Mouse (Mus musculus) intestine, postnatal 0 days (tissue): ENCODE data around the gene Mapkap1. TPM values are rescaled to one million over a fixed set of nuclear protein-coding genes. Genes with fewer than 3 reads are reported as not detected.
A peak's percentile ranks its signal among the peaks of the same experiment; 100 is the strongest.

Experiments
- ATAC-seq: fragments of 200-750 bp; cut with Nextera tagmentation; 2 replicates; pipeline ENCODE4 v1.8.0; 2017; ENCODE audit warnings: mild to moderate bottlenecking, moderate TSS enrichment, moderate library complexity
- H3K27ac ChIP-seq: fragments of 300-500 bp; sonication (generic); 2 replicates; pipeline ENCODE4 v1.5.1; 2014; ENCODE audit warnings: mild to moderate bottlenecking, low read depth, low read length, moderate library complexity
- H3K27me3 ChIP-seq: fragments of 300-500 bp; sonication (generic); replicated peaks from 2 replicates; pipeline ENCODE4 v1.6.1; 2014; ENCODE audit warnings: low read length, mixed read lengths; ENCODE audit not compliant: control insufficient read depth, insufficient read depth
- H3K36me3 ChIP-seq: fragments of 300-500 bp; sonication (generic); 2 replicates; pipeline ENCODE4 v1.6.1; 2014; ENCODE audit warnings: mild to moderate bottlenecking, moderate library complexity; ENCODE audit not compliant: control insufficient read depth, insufficient read depth
- H3K4me1 ChIP-seq: fragments of 300-500 bp; sonication (generic); replicated peaks from 2 replicates; pipeline ENCODE4 v1.6.1; 2014; ENCODE audit warnings: antibody characterized with exemption, low read length, mixed read lengths; ENCODE audit not compliant: control insufficient read depth, insufficient read depth
- H3K4me2 ChIP-seq: fragments of 300-500 bp; sonication (generic); replicated peaks from 2 replicates; pipeline ENCODE4 v1.6.1; 2014; ENCODE audit warnings: low read depth, mild to moderate bottlenecking, moderate library complexity
- H3K4me3 ChIP-seq: fragments of 300-500 bp; sonication (generic); 2 replicates; pipeline ENCODE4 v1.5.1; 2014; ENCODE audit warnings: low read depth, low read length
- H3K9ac ChIP-seq: fragments of 300-500 bp; sonication (generic); 2 replicates; pipeline ENCODE4 v1.6.1; 2014; ENCODE audit warnings: mild to moderate bottlenecking, low read depth, low read length
- H3K9me3 ChIP-seq: fragments of 300-500 bp; sonication (generic); 2 replicates; pipeline ENCODE4 v1.6.1; 2016; ENCODE audit warnings: mixed run types; ENCODE audit not compliant: control insufficient read depth
- CTCF ChIP-seq: sonication (generic); IDR thresholded peaks from 2 replicates; pipeline ENCODE4 v1.5.1; 2016; ENCODE audit warnings: low read depth, mild to moderate bottlenecking, control low read depth, antibody characterized with exemption, moderate library complexity
- WGBS: fragments of 180-500 bp; shearing (Covaris S2); extraction: QIAGEN DNeasy Blood & Tissue Kit; methylation state at CpG from one replicate; pipeline ENCODE4 v1.1.7; 2014; 5-methylcytosine and 5-hydroxymethylcytosine counted together
- polyA plus RNA-seq: library from polyadenylated mRNA; unstranded; fragments of >200 nt; fragmentation: Nextera tagmentation; extraction: Ambion mirVana; gene quantifications from 2 replicates; pipeline ENCODE4 v1.2.1, GENCODE M21; 2015

The Mapkap1 gene
- polyA plus RNA-seq, 1 experiment from 2014 or later: 73.0 TPM

GRCm38 (mm10) chr2:34630445-34630844, 223.9 kb downstream of the Mapkap1 start:
- H3K4me2 ChIP-seq: no peak overlapping the region
- 85% methylated on average over 6 of the region's 6 CpGs for WGBS
- H3K9me3 ChIP-seq: no peaks in the 10 kb centered on the region
- TF ChIP-seq CTCF: no peak
- ATAC-seq: no peak
- H3K36me3 ChIP-seq: peaks cover 3% of the 10 kb centered on the region; the same call in 1 of the 2 replicates
- no peak overlapping the region for H3K9ac ChIP-seq
- no peaks in the 10 kb centered on the region for H3K4me1 ChIP-seq
- no peaks in the 10 kb centered on the region for H3K27me3 ChIP-seq
- H3K4me3 ChIP-seq: no peak overlapping the region
- no peak overlapping the region for H3K27ac ChIP-seq

DNA sequence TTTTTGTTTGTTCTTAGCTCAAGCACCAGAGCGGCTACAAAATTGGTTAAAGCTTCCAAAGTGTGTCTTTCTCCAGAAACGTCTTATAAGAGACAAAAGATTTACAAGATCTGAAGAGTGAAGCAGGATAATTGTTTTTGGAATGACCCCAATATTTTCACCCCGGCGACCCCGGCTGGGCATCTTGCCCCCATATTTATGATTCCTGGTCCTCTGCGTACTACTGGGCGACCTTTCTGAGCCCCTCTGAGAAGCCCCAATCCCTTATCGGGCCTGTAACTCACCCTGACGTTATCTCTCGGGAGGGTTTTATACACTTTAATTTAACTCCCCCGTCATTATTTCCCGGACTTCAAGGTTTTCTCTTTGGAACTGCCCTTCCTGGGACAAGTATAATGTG, 225.5 kb downstream of the Mapkap1 start:
- H3K4me1 ChIP-seq: no peaks in the 10 kb centered on the region
- no peak overlapping the region for H3K4me2 ChIP-seq
- TF ChIP-seq CTCF: no peak
- 62% methylated on average over 12 of the region's 12 CpGs for WGBS
- no peak overlapping the region for H3K4me3 ChIP-seq
- H3K27ac ChIP-seq: no peak overlapping the region
- no peaks in the 10 kb centered on the region for H3K36me3 ChIP-seq
- H3K9me3 ChIP-seq: no peaks in the 10 kb centered on the region
- H3K9ac ChIP-seq: no peak overlapping the region
- no peaks in the 10 kb centered on the region for H3K27me3 ChIP-seq
- ATAC-seq: no peak

- no peak overlapping the region for H3K9ac ChIP-seq
- H3K4me2 ChIP-seq: no peak overlapping the region
- no peaks in the 10 kb centered on the region for H3K27me3 ChIP-seq
- H3K4me1 ChIP-seq: no peaks in the 10 kb centered on the region
- H3K27ac ChIP-seq: no peak overlapping the region
- no peak overlapping the region for H3K4me3 ChIP-seq
- H3K36me3 ChIP-seq: no peaks in the 10 kb centered on the region
- 77% methylated on average over 14 of the region's 14 CpGs for WGBS
- TF ChIP-seq CTCF: no peak
- H3K9me3 ChIP-seq: no peaks in the 10 kb centered on the region
- ATAC-seq: no peak
Observed at GRCm38 (mm10) chr2:34635249-34636165, 228.9 kb downstream of the Mapkap1 start.

GRCm38 (mm10) chr2:34638955-34639650, 232.5 kb downstream of the Mapkap1 start:
- peak; percentile 95 for TF ChIP-seq CTCF
- no peaks in the 10 kb centered on the region for H3K36me3 ChIP-seq
- no peaks in the 10 kb centered on the region for H3K9me3 ChIP-seq
- H3K27me3 ChIP-seq: no peaks in the 10 kb centered on the region
- no peaks in the 10 kb centered on the region for H3K4me1 ChIP-seq
- peak overlapping the region; percentile 40 for H3K4me3 ChIP-seq
- peak; percentile 65 for ATAC-seq
- no peak overlapping the region for H3K27ac ChIP-seq
- H3K4me2 ChIP-seq: peak overlapping the region; percentile 88
- no peak overlapping the region for H3K9ac ChIP-seq
- 9% methylated on average over 36 of the region's 37 CpGs for WGBS

- Histone ChIP-seq H3K9ac (no peak overlapping the region), H3K4me3 (no peak overlapping the region), H3K27me3 (no peaks in the 10 kb centered on the region), H3K27ac (no peak overlapping the region), H3K4me1 (no peaks in the 10 kb centered on the region), H3K36me3 (no peaks in the 10 kb centered on the region), H3K4me2 (peak overlapping the region; percentile 88; the same call in 1 of the 2 replicates), H3K9me3 (no peaks in the 10 kb centered on the region)
- 57% methylated on average over 5 of the region's 5 CpGs for WGBS
- no peak for TF ChIP-seq CTCF
- ATAC-seq: no peak
Observed at GRCm38 (mm10) chr2:34639725-34640124, 233.2 kb downstream of the Mapkap1 start.

DNA sequence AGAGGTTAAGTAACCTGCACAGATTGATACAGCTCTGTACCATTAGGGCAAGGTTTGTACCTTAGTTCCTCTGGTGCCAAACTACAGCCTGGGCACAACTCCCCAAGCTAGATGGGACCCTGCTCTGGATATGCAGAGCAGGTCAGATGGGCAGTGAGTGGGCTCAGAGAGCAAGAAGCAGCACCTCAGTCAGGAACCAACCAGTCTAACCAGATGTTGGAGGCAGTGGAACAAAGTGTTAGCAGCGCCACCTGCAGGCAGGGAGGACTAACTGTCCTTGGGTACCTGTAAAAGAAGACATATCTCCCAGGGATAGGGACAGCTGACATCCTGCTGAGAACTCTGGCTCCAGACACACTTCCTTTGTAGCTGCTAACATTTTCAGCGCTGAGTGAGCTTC, 235.8 kb downstream of the Mapkap1 start:
- peak; percentile 76 for TF ChIP-seq CTCF

More for the DNA sequence above, 235.8 kb downstream of the Mapkap1 start:
- no peaks in the 10 kb centered on the region for H3K36me3 ChIP-seq
- no peaks in the 10 kb centered on the region for H3K9me3 ChIP-seq
- no peaks in the 10 kb centered on the region for H3K27me3 ChIP-seq
- no peak overlapping the region for H3K9ac ChIP-seq
- no peak overlapping the region for H3K4me3 ChIP-seq
- ATAC-seq: no peak
- H3K4me1 ChIP-seq: no peaks in the 10 kb centered on the region
- no peak overlapping the region for H3K27ac ChIP-seq
- WGBS: 37% methylated on average over 2 of the region's 2 CpGs
- H3K4me2 ChIP-seq: no peak overlapping the region
